Mouse (Mus musculus) left cerebral cortex, postnatal 36 days (tissue): ENCODE measurements around the gene Olfr223. TPM values are rescaled to one million over a fixed set of nuclear protein-coding genes. Genes with fewer than 3 reads are reported as not detected.
"Not testable (repeated sequence)": the region's sequence is repeated elsewhere in the genome, so short reads cannot be mapped to it uniquely, and the experiment has no call there.

Experiments used
- DNase-seq, 2 experiments: peaks; one replicate each; pipeline ENCODE4 v3.0.0; 2021 to 2022; ENCODE audit warnings: low spot score in 2 of 2, mixed read lengths in 1 of 2
- intact Hi-C: fragments of 180-260 bp; cut with DNase I; formaldehyde crosslinking; loops from one replicate; pipeline ENCODE4 v1.15.1; 2025
- total RNA-seq, 2 experiments: library from RNA; stranded (reverse); gene quantifications; 2 replicates each; pipeline ENCODE4 v1.2.3; 2021

Olfr223 gene
- total RNA-seq: not detected

DNA sequence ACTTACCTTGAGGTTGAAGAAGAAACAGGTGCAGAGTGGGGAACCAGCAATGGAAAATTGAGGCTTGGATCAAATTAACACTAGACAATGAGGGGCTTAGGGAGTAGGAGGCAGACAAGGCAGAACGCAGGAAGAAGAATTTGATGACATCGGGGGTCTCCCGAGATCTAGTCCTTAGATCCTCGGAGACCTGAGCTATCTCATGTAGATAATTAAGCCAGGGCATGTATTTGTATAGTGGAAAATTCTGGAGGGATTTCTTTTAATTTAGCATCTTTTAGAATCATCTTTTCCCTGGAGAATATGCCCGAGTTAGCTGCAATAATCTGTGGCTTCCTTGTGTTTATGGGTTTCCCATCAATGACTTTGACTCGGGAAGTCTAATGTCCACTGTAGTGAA is at the start of gene Olfr223:
Gene Olfr223 (minus strand): TSS at position 101 of the 400 bp plus-strand sequence.
- DNase-seq: no peak
- intact Hi-C loops: no loop called here

DNA sequence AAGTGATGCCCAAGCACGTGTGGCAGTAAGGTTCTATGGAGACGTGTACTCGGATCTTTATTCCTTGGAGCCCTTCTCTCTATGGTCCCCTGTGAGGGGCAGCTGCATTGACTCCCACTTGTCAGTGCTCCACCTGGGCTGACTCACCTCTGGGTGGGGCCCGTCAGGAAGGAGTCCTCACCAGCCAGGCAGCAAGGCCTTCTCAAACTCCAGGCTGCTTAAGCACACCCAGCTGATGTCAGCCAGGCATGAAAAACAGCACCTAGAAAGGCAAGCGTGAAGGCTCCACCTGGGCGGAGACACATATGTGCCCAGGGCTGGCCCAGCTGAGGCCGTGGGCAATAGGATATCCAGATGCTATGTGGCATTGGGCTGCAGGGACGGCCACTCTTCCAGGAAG is 49.3 kb upstream of the Olfr223 start:
- no peak for DNase-seq
- intact Hi-C loops: no loop called here

DNA sequence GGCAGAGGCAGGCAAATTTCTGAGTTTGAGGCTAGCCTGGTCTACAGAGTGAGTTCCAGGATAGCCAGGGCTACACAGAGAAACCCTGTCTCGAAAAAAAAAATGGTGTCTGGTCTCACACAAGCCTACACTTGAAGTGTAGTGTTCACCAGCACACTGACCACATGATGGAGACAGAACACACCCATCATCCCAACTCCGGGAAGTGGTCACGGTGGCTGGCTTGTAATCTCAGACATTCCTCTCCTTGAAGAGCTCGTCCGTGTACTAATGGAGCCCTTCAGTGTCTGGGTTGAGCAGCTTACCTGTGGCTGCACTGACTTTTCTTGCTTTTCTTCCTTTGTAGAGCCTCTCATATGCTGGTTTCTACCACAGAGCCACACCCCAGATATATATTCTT is 48.1 kb upstream of the Olfr223 start:
- intact Hi-C loops: no loop called here
- no peak for DNase-seq

DNA sequence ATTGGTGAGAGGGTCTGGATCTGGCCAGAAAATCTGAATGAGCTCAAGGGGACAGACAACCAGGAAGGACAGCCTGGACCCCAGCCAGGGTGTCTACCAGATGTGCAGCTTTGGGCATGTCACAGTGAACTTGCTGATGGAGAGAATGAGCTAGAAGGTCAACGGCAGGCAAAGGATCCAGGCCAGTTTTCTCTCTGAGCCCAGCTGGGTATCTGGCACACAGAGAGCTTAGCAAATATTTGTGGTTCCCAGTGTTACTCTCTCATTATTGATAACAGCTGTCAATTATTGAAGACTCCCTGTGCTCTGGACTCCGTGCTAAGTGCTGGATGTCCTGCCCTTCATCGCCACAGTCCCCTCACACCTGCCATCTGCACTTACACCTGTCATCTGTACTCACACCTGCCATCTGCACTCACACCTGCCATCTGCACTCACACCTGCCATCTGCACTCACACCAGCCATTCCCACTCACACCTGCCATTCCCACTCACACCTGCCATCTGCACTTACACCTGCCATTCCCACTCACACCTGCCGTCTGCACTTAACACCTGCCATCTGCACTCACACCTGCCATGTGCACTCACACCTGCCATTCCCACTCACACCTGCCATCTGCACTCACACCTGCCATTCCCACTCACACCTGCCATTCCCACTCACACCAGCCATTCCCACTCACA is 47.0 kb upstream of the Olfr223 start:
- intact Hi-C loops: no loop called here
- DNase-seq: no peak

DNA sequence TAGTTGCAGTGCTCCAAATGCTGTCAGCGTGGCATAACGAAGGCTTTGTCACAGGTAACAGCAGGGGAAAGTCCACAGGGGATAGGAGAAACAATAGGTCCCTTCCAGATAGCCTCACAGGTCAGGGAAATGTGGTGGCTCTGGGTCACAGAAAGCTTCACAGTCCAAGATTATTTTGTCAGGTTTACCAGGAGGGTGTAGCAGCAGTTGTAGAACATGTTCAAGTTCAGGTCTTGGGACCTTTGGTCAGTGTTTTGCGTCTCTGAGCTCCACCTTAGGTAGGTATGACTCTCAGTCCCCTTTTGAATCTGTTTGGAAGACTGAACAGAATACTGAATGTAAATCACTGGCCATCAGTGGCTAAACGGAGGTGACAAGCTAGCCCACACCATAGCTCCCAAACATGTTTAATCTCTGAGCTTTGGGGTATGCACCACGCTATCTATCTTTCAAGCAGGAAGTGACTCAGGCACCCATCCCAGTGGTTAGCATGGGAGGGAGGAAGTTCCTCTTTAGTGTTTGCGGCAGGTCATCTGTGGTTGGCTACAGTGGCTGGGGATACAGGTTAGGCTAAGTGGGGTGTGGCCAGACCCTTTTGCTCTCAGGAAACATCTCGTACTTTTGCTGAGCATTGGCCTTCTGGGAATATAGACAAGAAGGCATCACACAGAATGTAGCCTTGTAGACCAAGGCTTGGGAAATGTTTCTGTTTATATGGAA is 43.8 kb upstream of the Olfr223 start:
- no peak for DNase-seq
- intact Hi-C loops: no loop called here

DNA sequence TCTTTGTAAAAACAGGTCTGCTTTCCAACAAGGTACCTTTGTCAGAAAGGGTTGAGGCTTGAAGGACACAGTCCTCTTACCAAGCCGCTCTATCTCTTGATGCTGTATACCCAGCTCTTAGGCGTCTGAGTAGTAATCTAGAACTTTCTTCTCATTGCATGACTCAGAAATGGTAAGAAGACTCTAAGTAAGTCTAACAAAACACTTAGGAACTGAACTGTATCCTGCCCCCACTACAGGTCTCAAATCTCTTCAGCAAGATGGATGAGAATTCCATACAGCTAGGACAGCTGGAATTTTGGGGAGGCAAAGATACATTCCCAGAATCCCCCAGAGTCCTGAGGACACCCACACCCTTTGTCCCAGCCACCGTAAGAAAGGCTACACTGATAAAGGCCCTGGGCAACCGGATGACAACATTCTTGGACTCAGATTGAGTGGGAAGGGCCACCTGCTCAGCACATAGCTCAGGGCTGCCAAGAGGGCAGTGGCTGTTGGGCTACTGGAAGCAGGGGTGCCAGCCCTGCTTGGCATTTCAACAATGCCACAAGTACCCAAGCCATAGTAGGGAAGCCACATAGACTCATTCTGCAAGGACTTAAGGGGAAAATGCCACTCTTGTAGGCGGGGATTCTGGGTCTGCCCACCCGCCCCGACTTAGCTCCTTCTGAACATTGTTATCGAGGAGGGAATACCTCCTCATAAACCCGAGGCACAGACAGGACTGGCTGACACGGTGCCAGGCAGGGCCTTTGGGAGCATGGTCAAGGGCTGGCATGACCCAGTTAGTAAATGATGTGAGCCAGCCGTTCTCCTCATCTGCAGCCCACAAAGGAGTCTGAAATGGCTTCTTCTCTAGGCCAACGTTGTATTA is 43.0 kb upstream of the Olfr223 start:
- intact Hi-C loops: no loop called here
- no peak for DNase-seq

DNA sequence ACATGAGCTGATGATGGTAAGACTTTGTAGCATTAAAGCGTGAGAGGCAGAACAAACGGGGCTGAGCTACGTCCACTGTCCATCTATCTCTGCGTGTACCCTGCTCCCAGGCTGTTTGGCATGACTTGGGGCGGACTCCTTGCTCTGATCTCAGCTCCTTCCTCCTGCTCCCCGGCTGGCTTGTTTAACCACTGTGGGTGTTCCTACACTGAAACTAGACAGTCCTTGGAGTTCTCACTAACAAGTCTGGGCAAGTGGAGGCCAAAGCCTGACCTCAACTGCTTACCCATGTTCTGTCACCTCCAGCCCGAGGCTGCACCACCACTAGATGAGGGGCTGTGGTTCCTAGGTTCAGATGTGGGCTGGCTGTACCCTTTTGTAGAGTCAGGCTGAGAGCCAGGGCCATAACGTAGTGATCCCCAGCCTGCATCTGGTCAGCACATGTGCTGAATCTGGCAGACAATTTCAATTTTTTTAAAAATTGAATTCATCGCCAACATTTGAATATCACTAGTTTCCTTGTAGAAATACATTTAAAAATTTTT is 42.2 kb upstream of the Olfr223 start:
- intact Hi-C loops: no loop called here
- DNase-seq: no peak

DNA sequence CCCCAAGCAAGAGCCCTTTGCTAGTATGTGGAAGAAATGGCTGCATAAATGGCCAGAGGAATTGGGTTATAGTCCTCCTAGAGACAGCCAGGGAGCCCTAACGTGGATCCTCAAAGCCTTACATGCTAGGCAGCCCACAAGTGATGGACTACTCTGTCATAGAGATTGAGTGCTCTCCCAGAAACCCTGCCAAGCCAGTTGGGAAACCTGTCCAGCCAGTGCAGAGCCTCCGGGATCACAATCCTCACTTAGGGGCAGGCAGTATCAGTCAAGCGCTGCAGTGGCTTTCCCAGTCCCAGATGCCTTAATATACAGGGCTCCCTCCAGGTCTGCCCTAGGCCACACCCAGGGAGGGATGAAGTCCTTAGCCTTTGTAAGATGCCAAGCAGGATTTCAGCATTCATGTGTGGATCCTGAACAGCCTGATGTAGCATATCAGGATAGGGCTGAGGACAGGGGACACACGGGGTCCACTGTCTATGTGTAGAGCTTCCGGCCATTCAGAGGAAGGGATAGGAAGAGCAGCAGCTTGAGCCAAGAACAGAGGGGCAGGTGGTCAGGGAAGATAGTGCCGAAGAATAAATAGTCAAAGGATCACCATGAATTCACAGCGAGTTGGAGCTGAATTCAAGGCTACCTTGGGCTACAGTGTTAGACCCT is 41.0 kb upstream of the Olfr223 start:
- no peak for DNase-seq
- intact Hi-C loops: no loop called here

DNA sequence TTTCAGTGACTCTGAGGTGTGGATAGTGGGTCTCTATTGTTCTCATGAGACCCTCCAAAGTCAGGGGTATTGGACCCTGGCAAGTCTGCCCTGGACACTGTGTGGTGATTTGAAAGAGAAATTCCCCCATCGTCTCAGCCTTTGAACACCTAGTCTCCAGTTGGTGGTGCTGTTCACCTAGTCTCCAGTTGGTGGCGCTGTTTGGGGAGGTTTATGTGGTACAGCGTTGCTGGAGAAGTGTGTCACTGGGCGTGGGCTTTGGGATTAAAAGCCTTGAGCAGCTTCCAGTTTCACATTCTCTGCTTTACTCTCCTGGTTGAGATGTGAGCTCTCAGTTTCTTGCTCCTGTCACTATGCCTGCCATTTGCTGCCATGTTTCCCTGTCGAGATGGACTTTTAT is 39.9 kb upstream of the Olfr223 start:
- intact Hi-C loops: no loop called here
- DNase-seq: peak in 1 of 2 experiments; percentile 29

DNA sequence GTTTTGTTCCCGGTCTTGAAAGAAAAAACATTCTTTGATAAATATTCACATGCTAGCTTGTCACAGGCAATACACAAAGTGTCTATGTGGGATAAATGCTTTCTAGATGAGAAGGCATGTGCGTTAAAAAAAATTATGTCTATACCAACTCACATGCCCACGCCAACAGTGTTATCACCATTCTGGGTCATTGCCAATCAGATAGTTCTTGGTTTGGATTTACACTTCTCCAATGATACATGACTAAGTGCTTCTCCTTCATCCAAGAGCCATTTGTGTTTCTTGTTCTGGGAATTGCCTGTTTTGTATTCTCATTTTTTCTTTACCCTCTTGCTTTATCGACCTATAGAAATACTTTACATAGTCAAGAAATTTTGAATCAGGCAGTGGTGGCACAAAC is 38.9 kb upstream of the Olfr223 start:
- intact Hi-C loops: no loop called here
- no peak for DNase-seq

DNA sequence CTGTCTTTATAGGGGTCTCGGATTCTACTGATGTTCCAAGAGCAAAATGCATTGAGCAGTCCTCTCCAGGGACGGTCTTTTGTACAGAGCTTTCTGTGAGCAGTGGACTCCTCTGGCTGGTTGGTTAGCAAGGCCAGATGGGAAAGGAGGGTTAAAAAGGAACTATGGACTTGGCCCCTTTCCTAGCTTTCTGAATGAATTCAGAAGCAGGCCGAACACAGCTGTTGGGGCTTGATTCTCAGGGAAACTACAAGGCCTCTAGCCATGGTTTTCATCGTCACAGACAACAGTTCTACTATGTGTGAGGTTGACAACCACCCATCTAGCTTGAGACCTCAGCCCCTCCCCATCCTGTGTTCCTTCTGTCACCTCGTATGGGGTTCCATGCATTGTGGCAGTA is 36.8 kb upstream of the Olfr223 start:
- DNase-seq: no peak
- intact Hi-C loops: no loop called here

DNA sequence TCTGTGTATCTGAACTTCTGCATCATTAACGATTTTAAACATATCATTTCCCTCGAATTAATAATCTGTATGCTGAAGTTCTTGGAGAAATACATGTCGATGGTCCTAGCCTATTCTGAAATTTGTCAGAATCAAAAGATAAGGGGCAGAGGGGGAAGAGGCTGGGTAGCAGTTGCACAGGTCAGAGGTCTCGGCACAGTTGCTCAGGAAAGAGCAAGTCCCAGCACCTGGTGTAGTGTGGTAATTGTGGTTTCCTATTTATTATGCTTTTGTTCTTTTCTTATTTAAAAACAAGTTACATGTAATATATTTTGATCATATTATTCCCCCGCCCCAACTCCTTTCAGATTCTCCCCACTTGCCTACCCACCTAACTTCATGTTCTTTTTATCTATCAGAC is 35.1 kb upstream of the Olfr223 start:
- intact Hi-C loops: no loop called here
- DNase-seq: no peak

DNA sequence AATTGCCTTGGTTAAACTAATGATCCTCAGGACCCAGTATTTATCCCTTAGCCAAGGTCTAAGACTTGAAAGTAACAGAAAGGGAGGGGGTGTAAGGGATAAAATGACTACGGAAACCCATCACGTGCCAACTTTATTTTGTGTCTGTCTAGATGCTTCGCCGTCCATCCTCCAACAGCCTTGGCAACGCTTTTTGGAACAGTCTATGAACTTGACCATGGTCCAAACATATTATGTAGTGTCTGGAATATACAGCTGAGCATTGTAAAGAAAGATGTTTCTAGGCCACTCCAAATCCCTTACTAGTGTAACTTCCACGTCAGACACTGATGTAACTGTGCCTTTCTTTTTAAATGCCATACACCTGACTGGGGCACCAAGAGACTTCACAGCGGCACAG is 33.1 kb upstream of the Olfr223 start:
- intact Hi-C loops: no loop called here
- DNase-seq: no peak

DNA sequence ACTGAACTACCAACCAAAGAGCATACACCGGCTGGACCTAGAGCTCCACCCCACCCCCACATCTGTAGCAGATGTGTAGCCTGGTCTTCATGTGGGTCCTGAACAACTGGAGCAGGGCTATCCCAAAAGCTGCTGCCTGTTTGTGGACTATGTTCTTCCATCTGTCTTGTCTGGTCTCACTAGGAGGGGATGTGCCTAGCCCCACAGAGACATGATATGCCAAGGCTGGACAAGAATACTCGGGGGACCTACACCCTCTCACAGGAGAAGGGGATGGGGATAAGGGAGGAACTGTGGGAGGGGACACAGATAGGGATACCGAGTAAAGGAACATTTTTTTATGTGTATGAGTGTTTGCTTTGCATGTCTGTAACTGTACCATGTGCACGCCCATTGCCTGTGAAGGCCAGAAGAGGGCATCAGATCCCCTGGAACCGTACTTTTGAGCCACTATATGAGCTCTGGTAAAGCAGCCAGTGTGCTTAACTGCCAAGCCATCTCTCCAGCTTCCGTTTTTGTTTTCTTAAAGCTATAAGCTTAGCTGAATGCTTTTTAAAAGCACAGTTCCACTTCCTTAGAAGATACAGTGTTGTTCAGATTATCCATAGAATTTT is 31.0 kb upstream of the Olfr223 start:
- DNase-seq: peak; percentile 49 to 50
- intact Hi-C loops: loop anchor here (5.0 kb wide), 2 partner anchors 123 to 153 kb away; no protein-coding TSS in a partner anchor

DNA sequence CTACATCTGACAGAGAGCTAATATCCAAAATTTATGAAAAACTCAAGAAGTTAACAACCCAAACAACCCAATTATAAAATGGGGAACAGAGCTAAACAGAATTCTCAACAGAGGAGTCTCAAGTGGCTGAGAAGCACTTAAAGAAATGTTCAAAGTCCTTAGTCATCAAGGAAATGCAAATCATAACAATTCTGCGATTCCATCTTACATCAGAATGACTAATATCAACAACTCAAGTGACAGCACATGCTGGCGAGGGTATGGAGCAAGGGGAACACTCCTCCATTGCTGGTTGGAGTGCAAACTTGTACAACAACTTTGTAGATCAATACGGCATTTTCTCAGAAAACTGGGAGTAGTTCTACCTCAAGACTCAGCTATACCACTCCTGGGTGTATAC is 29.1 kb upstream of the Olfr223 start:
- DNase-seq: no peak
- intact Hi-C loops: loop anchor here (5.0 kb wide), 2 partner anchors 125 to 155 kb away; no protein-coding TSS in a partner anchor

DNA sequence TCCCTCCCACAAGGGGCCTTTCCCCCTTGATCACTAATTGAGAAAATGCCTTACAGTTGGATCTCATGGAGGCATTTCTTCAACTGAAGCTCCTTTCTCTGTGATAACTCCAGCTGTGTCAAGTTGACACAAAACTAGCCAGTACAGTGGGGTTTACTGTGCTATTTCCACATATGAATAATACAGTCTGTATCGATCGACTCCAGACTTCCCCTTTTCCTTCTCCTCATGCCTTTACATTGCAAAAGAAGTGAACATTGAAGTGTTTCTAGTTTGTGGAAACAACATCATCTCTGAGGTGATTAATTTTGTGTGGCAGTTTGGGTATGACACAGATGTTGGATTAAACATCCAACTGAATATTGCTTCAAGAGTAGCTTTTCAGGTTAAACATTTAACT is 23.9 kb upstream of the Olfr223 start:
- intact Hi-C loops, DNase-seq: not testable (repeated sequence)

DNA sequence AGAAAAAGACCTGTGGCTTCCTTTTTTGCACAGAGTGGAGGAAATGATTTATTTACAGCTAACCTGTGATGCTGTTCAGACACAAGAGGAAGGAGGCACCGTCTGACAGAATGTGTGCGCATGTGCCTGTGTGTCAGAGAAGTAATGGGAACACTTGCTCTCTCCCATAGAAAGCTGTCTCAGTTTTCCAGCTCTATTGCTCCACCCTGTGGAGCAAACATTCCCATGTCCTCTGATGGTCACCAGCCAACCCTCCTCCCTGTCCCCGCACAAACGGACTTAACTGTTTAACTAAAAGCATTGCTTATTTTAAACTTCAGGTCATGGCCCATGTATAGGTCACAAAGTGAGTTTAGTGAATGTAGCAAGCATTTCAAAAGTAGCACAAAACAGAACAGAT is 21.0 kb upstream of the Olfr223 start:
- intact Hi-C loops: loop anchor here (1.0 kb wide), 1 partner anchor 89 kb away; no protein-coding TSS in a partner anchor
- DNase-seq: peak; percentile 22 to 26

DNA sequence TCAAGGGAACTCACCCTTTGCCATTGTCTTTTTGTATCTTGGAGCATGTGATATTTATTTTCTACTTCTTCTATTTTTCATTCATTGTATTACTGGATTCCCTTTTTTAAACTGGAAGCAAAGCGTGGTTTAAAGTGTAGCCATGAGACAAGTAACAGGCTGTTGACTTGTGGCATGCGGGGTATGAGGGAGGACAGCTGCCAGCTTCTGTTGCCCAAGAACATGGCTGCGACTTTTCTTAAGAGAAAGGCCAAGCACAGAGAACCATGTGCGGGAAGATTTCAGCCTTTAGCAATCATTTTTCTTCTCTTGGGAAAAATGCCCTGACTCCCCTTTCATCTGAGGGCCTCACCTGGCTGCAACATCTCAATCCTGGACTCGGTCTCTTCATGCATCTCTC is 18.6 kb upstream of the Olfr223 start:
- DNase-seq: no peak
- intact Hi-C loops: no loop called here

DNA sequence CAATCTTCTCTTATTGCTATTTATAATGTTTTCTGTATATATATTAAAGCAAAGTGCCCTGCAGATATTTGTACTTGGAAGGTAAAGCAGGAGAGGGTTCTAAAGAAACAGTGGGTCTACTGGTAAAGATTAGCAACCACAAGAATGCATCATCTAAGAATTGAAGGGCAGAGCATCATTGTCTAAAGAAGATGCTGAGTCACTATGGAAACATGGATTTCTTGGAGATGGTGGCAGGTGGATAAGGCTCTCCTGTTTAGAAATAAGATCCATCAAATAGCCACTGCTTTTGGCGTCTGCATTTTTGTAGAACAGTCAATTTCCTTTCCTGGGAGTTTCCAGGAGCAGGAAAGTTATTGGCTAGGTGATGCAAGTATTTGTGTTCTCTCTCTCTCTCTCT is 9.2 kb upstream of the Olfr223 start:
- DNase-seq: no peak
- intact Hi-C loops: no loop called here
